Mouse (Mus musculus): ENCODE data around the gene Plekhm2.

DNA sequence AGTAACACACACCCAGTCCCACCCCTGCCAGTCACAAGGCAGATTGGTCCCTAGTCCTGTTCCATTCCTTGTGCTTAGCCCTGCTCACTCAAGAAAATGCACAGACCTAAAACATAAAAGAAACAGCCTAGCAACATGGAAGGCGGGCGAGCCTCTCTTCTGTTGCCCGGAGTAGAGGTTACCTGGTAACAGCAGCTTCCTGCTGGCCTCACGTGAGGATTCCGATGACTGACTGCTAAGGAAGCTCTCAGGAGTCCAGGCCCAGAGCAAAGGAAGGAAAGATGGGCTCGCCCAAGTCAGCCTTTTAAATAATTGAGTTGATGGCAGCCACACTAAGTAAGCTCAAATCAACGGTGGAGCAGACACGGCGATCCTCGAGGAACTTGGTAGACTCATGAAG lies 12.8 kb downstream of the Plekhm2 start:
- TF ChIP-seq CTCF (IDR thresholded peaks at IDR 0.05; ENCODE audit: borderline replicate concordance, extremely low read depth, insufficient read depth, insufficient read length) (no peak), POLR2A (IDR thresholded peaks at IDR 0.05; ENCODE audit: borderline replicate concordance, extremely low read depth, insufficient read depth, insufficient read length, poor library complexity, severe bottlenecking) (no peak)
